Mouse (Mus musculus): Measurements from ENCODE around the gene Vipas39. TPM values are rescaled to one million over a fixed set of nuclear protein-coding genes. Genes with fewer than 3 reads are reported as not detected.
A peak's percentile ranks its signal among the peaks of the same experiment; 100 is the strongest.
"Not testable (repeated sequence)": the region's sequence is repeated elsewhere in the genome, so short reads cannot be mapped to it uniquely, and the experiment has no call there.

The Vipas39 gene
- polyA plus RNA-seq (2021), result 63.6 TPM

GRCm38 (mm10) chr12:87266108-87266826 is at the start of gene Vipas39, which contains the start of gene Ahsa1:
Gene Vipas39, minus strand, starts transcription at chr12:87266256.
Gene Ahsa1, plus strand, starts transcription at chr12:87266479.
- no peak for TF ChIP-seq CTCF (IDR thresholded peaks at IDR 0.05)
- CTCF ChIA-PET, result interaction anchor here (1.7 kb wide), 1 partner anchor 10 kb away, joined by 5 read pairs; no protein-coding TSS in a partner anchor
- DNase-seq (ENCODE audit: low read depth, low spot score) (peak; percentile 95), ATAC-seq (peak; percentile 96)
- POLR2A ChIA-PET, result interaction anchor here (0.5 to 1.1 kb wide), 2 partner anchors 14 to 77 kb away, joined by 3 read pairs; no protein-coding TSS in a partner anchor
- in situ Hi-C loops (cut with MboI; ENCODE audit: low pct_unique_long_range_greater_than_20kb), result no loop called here
- H3K27me3 ChIP-seq, result no peaks in the 10 kb centered on the region

- DNase-seq (ENCODE audit: low read depth, low spot score) (no peak), ATAC-seq (no peak)
- in situ Hi-C loops (cut with MboI; ENCODE audit: low pct_unique_long_range_greater_than_20kb), result no loop called here
- ChIA-PET POLR2A (no interaction called here), CTCF (no interaction called here)
- TF ChIP-seq CTCF (IDR thresholded peaks at IDR 0.05), result no peak
- H3K27me3 ChIP-seq, result no peaks in the 10 kb centered on the region
These were observed 47.0 kb upstream of the Vipas39 start for GRCm38 (mm10) chr12:87313098-87313497.

GRCm38 (mm10) chr12:87306584-87306844 is 40.5 kb upstream of the Vipas39 start:
- H3K27me3 ChIP-seq; ATAC-seq; DNase-seq (ENCODE audit: low read depth, low spot score); in situ Hi-C loops (cut with MboI; ENCODE audit: low pct_unique_long_range_greater_than_20kb); CTCF ChIA-PET; POLR2A ChIA-PET: not testable (repeated sequence)

- DNase-seq (ENCODE audit: low read depth, low spot score) (no peak), ATAC-seq (no peak)
- in situ Hi-C loops (cut with MboI; ENCODE audit: low pct_unique_long_range_greater_than_20kb), result no loop called here
- no peaks in the 10 kb centered on the region for H3K27me3 ChIP-seq
- POLR2A ChIA-PET, result no interaction called here
- CTCF ChIA-PET, result no interaction called here
- TF ChIP-seq CTCF (IDR thresholded peaks at IDR 0.05), result no peak
These were observed 39.9 kb upstream of the Vipas39 start for GRCm38 (mm10) chr12:87305767-87306583.

- in situ Hi-C loops (cut with MboI; ENCODE audit: low pct_unique_long_range_greater_than_20kb), result no loop called here
- ChIA-PET CTCF (interaction anchor here (0.7 kb wide), 1 partner anchor 9 kb away, joined by 3 read pairs; no protein-coding TSS in a partner anchor), POLR2A (no interaction called here)
- ATAC-seq, result no peak
- TF ChIP-seq CTCF (IDR thresholded peaks at IDR 0.05), result no peak
- peaks cover 4% of the 10 kb centered on the region for H3K27me3 ChIP-seq
- DNase-seq (ENCODE audit: low read depth, low spot score), result no peak
These were observed 35.1 kb upstream of the Vipas39 start for GRCm38 (mm10) chr12:87301189-87301588.

GRCm38 (mm10) chr12:87300441-87300690 is 34.3 kb upstream of the Vipas39 start:
- TF ChIP-seq CTCF (IDR thresholded peaks at IDR 0.05), result no peak
- peaks cover 4% of the 10 kb centered on the region for H3K27me3 ChIP-seq
- no peak for ATAC-seq
- POLR2A ChIA-PET, result no interaction called here
- CTCF ChIA-PET, result no interaction called here
- in situ Hi-C loops (cut with MboI; ENCODE audit: low pct_unique_long_range_greater_than_20kb), result no loop called here
- DNase-seq (ENCODE audit: low read depth, low spot score), result no peak

- ATAC-seq, result peak; percentile 56
- DNase-seq (ENCODE audit: low read depth, low spot score), result no peak
- ChIA-PET CTCF (no interaction called here), POLR2A (no interaction called here)
- peaks cover 4% of the 10 kb centered on the region for H3K27me3 ChIP-seq
- no peak for TF ChIP-seq CTCF (IDR thresholded peaks at IDR 0.05)
- in situ Hi-C loops (cut with MboI; ENCODE audit: low pct_unique_long_range_greater_than_20kb), result no loop called here
These were observed 33.8 kb upstream of the Vipas39 start, which contains the start of gene Ism2 for GRCm38 (mm10) chr12:87299657-87300440. Gene Ism2, minus strand, starts transcription at chr12:87299705.

GRCm38 (mm10) chr12:87299037-87299656 is 33.1 kb upstream of the Vipas39 start:
- DNase-seq (ENCODE audit: low read depth, low spot score) (no peak), ATAC-seq (peak; percentile 11)
- ChIA-PET CTCF (no interaction called here), POLR2A (no interaction called here)
- in situ Hi-C loops (cut with MboI; ENCODE audit: low pct_unique_long_range_greater_than_20kb), result no loop called here
- H3K27me3 ChIP-seq, result peaks cover 4% of the 10 kb centered on the region
- no peak for TF ChIP-seq CTCF (IDR thresholded peaks at IDR 0.05)

GRCm38 (mm10) chr12:87293934-87294333 is 27.9 kb upstream of the Vipas39 start:
- ATAC-seq (no peak), DNase-seq (ENCODE audit: low read depth, low spot score) (no peak)
- CTCF ChIA-PET, result interaction anchor here (0.6 kb wide), 1 partner anchor 302 kb away, joined by 3 read pairs; no protein-coding TSS in a partner anchor
- POLR2A ChIA-PET, result interaction anchor here (0.6 kb wide), 1 partner anchor 1134 kb away, joined by 4 read pairs; no protein-coding TSS in a partner anchor
- H3K27me3 ChIP-seq, result peaks cover 3% of the 10 kb centered on the region
- no peak for TF ChIP-seq CTCF (IDR thresholded peaks at IDR 0.05)
- in situ Hi-C loops (cut with MboI; ENCODE audit: low pct_unique_long_range_greater_than_20kb), result no loop called here

- peaks cover 4% of the 10 kb centered on the region for H3K27me3 ChIP-seq
- TF ChIP-seq CTCF (IDR thresholded peaks at IDR 0.05), result no peak
- in situ Hi-C loops (cut with MboI; ENCODE audit: low pct_unique_long_range_greater_than_20kb), result no loop called here
- ATAC-seq, result no peak
- no peak for DNase-seq (ENCODE audit: low read depth, low spot score)
- CTCF ChIA-PET, result no interaction called here
- POLR2A ChIA-PET, result no interaction called here
These were observed 23.0 kb upstream of the Vipas39 start for GRCm38 (mm10) chr12:87289100-87289499.
